Mouse (Mus musculus) retina, adult 2 months (tissue): ENCODE measurements around the gene Slc28a3.

Experiments used
- DNase-seq: peaks from one replicate; pipeline ENCODE4 v3.0.0-alpha.2; 2012; ENCODE audit warnings: low read depth, low spot score

The Slc28a3 gene

DNA sequence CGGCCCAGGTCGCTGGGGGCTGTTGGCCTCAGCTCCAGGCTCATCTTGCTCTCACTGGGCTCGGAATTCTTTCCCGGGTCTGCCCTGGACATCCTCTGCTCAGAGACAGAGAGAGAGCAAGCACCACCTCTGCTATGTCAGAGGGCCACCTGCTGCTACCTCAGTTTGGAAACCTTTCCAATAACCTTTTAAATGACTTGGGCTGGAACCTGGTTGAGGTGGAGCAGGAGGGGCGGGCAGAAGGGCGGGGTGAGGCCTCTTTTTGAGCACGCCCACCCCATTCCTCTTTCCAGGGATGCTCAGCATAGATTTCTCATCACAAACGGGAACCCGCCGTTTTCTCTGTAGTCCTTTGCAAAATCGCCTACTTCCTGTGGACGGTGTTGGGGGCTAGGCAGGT is at the start of gene Slc28a3:
TSS of gene Slc28a3 (minus strand) at position 162 of the 400 bp plus-strand sequence.
- no peak for DNase-seq

DNA sequence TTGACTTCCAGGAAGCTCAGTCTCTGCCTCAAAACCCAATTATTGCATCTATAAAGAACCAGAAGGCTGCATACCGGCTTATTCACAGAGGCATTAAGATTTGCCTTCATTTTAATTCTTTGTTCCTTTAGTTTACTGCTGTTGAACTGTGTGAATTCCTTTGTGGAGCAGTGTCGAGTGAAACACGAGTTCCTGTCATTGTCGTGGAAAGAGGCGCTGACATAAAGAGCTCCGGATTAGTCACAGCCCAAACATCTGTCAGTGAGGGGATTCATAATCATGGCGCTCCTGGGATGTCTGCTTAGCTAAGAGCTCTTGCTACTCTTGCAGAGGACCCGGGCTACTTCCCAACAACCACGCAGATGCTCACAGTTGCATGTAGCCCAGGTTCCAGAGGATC is 47.3 kb upstream of the Slc28a3 start:
- no peak for DNase-seq

DNA sequence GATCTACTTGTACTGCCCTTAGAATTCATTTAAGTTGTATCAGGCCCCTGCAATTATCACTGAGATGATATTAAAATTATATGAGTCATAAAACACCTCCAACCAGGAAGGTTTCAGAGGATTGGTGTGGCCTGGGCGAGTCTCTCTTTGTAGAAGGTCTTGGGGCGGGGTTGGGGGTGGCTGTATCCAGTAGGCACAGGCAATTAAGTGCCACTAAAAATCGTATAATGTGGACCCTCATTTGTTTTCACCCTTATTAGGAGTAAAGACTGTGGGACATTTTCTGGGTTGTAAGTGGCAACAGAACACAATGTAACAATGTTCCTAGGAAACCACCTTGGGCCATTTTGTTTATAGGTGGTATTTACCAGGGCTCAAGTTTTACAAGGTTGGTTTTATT is 46.2 kb upstream of the Slc28a3 start:
- no peak for DNase-seq

DNA sequence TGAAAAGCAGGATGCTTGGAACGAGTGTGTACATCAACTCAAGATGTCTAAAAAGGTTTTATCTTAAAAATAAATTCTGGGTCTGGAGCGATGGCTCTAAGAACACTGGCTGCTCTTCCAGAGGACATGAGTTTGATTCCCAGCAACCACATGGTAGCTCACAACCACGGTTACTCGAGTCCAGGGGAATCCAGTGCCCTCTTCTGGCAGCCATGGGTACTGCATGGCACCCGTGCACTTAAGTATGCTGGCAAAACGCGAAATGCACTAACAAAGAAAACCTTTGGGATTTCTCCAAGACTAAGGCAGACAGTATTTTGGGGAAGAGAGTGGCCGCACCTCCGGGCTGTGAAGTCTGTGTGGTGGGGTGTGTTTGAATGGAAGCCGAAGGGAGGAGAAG is 44.9 kb upstream of the Slc28a3 start:
- no peak for DNase-seq

DNA sequence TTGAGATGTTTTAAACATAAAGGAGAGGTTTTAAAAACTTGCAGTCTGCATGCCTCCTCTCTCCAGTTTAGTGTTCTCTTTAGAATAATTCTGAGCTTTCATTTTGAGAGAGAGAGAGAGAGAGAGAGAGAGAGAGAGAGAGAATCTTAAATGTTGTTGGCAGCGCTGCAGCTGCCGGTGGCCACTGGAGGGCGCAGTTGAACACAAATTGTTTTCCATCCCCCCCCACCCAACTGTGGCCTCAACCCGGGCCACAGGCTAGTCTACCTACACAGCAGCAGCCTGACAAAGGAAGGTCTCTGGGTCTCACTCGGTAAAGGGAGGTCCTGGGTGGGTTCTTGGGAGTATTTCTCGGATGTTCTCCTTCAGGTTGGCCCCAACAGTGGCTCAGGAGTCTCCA is 29.7 kb upstream of the Slc28a3 start:
- DNase-seq, result no peak

DNA sequence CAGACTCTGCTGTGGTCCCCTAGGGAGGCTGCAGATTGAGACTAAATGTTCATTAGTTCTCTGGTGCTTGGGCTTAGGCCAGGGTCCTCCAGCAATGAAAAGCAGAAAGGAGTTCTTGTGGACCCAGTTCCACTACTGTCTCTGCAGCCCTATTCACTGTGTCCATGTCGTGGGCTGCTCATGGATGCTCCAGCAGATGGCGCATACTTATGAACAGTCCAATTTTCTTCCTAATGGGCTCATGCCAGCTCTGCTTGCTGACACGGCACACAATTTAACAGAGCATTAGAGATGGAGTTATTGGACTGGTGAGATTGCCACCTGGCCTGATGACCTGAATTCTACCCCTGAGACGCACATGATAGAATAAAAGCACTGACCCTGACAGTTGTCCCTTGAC is 28.3 kb upstream of the Slc28a3 start:
- no peak for DNase-seq

DNA sequence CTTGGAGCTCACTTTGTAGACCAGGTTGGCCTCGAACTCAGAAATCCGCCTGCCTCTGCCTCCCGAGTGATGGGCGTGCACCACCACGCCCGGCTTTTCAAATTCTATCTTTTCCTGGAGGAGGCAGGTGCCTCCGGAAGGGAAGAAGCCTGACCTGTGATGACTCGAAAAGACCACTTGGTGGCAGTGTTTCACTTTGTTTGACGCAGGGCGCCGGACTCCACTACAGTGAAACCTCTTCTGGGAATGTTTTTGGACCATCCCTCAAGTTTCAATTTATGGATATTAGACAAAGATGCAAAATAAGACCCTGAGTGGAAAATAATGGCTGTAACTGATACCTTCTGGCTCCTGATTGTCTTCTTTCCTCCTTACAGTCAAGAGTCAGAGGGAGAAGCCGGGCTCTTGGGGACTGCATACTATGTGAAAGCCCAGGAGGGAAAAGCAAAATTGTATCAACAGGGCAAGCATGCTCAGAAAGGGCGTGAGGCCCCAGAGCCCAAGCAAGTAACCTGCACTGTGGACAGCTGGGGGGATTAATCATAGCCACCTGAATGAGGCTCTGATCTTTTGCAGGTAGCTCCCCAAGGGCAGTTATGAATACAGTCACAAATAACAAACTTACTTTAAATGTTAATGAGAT is 26.8 kb upstream of the Slc28a3 start:
- peak; percentile 23 for DNase-seq

DNA sequence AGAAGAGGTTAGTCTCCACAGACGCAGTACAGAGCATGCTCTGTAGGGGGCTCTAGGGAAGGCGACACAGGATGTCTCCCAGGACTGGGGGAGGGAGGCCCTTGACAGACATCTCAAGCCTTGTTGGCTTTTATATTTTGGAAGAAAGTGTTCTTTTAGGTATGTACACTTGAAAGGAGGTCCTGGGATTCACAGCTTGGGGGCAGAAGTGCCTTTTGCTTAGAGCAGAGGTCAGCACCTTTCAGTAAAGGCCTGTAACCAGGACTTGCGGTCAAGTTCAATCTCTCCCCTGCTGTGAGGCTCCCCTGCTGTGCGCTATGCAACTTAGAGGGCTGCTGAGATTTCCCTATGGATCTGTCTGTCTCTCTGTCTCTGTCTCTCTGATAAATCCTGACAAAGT is 23.2 kb upstream of the Slc28a3 start:
- DNase-seq, result no peak

DNA sequence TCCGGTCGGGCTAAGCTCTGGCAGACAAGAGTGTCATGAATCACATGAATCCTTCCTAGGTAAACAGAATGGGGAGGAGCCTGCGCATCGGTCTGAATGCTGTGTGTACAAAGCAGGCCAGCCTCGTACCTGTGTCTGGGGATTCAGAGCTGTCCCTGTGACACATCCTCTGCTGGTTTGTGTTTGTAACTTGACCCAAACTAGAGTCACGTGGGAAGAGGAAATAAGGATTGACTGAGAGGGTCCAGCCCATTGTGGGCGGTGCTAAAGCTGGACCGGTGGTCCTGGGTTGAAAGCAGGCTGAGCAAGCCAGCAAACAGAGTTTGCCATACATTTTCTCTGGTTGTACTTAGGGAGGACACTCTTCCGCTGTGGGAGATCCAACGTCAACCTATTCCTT is 20.1 kb upstream of the Slc28a3 start:
- DNase-seq, result no peak

DNA sequence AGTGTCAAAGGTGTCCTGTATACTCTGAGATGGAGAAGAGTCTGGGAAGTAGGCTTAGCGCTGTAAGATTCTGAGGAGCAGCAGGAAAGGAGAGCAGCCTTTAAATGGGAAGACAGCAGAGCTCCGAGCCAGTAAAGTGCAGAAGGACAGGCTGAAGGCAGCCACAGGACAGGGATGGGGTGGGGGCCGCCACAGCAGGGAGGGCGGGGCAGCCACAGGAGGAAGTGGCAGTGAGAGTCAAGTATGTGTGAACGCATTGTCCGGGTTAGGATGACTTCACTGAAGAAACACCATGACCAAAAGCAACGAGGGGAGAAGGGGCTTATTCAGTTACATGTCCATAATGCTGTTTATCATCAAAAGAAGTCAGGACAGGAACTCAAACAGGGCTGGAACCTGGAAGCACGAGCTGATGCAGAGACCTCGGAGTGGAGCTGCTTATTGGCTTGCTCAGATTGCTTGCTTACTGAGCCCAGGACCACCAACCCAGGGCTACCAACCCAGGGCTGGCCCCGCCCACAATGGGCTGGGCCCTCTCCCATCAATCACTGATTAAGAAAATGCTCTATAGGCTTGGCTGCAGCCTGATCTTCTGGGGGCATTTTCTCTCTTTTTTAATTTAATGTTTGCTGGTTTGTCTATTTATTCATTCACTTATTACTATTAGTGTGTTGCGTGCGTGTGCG is 18.8 kb upstream of the Slc28a3 start:
- DNase-seq, result no peak

DNA sequence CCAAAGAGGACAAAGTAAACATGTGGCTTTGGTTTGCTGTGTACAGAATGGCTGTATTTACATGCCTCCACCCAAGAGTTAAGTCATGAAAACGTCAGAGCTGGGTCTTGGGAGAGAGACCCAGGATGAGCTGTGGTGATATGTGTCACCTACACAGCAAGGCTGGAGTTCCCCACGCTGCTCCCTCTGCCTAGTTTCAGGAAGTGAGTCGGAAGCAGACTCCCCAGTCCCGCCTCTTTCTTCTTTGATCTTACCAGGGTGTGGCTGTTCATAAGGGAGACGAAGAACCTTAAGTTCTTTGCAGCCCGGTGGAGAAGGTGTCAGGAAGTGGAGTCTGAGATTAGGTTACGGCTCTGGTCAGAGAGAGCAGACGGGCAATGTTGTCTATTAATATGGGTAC is 12.0 kb upstream of the Slc28a3 start:
- no peak for DNase-seq

DNA sequence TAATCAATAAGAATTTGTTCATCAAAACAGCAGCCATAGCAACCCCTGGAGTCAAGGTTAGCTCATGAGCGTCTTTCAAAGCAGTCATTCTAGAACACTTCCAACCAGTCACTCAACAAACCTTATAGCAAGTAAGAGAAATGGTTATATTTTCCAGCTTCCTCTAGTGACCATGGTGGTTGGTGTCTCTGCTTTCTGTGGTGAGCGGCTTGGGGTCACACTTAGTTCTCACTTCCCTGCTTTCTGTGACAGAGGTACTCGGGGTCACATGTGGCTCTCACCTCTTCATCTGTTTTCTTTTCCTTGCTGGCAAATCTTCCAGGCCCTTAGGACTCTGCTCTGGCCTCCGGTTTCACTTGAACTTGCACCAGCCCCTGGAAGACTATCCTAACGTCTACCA is 8.6 kb upstream of the Slc28a3 start:
- DNase-seq, result no peak

DNA sequence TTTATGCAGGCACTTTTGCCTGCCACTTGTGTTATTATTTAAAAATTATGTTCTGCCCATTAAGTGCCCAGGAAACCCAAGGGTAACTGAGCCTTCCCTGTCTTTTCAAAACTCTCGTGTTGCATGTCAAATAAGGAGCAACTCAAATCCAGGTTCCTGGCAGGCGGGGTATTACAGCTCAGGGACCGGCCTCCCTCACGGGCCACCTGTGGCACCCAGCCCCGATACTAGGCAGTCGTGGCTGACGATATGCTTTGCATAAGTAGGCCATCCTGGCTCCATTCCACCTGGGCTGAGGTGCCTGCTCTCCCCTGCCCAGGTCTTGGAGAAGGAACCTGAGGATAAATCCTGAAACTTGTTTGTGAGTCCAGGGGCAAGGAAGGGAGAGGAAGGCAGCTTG is 618 bp downstream of the Slc28a3 start:
- DNase-seq, result no peak

DNA sequence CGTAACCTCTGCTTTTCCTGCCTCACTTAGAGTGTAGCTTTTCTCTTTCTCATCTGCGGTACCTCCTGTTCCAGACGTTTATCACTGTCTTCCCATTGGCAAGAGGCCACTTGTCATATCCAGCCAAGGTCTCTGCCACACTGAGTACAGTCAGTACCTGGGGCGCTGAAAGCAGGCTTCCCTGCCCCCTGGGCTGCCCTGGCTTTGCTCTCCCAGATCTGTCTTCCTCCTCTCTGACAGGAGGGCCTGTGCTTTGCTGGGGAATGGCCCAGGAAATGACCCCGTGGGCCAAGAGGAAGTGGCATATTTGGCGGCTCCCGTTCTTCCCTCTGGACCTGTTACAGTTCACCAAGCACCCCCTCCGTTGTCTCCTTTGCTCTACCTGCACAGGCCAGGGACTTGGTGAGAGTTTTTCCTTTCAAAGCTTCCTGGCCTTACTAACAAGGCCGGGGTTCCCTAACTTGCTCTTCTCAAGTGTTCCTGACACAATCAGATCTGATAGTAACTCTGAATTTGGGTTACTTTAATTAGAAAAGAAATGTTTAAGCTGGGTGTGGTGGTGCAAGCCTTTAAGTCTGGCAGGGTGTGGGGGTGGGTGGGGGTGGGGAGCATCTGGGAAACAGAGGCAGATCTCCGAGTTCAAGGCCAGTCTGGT is 9.3 kb downstream of the Slc28a3 start:
- DNase-seq, result no peak

DNA sequence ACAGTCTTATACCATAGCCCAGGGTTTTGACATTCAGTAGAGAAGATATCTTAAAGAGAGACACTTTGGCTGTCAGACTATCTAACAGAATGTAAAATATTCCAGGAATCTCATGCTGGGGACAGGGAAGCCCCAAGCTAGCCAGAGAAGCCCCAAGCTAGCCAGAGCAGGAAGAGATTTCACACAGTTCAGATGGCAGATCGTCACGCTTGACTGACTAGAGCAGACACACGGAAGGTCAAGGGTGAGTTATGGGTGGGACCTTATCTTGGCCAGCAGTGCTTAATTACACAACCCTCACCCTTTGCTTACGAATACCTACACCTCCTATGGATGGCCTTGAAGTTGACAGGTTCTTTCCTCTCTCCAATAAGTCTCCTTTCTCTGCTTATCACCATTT is 12.1 kb downstream of the Slc28a3 start:
- DNase-seq, result no peak

DNA sequence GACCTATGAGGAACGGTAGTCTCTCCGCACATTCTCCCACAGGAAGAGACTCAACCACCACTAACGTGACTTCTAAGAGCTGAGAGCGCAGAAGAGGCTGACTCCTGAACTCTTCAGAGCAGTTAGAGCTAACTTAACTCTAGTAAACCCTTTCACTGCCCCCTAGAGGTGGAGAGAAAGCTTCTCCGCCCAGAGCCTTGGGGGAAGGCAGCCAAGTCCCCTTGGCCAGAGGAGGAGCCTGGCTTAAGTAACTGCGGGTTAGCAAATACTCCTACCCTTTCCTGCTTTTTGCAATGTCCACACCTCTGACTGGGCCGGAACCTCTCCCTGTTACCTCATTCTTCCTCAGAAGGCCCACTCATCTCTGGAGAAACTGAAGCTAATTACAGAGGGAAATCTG is 17.5 kb downstream of the Slc28a3 start:
- no peak for DNase-seq

DNA sequence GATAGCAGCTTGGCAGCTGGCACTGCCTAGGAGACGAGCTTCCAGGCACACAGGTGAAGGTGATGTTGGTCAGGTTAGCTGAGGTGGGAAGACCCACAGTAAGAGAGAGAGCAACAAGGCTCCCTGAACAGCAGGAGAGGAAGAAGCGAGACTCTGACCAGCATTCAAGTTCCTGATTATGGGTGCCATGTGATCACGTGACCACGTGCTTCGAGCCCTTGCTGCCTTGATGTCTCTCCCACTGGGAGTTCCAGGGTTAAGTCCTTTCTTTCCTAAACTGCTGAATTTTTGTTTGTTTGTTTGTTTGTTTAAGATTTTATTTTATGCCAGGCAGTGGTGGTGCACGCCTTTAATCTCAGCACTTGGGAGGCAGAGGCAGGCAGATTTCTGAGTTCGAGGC is 18.8 kb downstream of the Slc28a3 start:
- DNase-seq, result no peak

DNA sequence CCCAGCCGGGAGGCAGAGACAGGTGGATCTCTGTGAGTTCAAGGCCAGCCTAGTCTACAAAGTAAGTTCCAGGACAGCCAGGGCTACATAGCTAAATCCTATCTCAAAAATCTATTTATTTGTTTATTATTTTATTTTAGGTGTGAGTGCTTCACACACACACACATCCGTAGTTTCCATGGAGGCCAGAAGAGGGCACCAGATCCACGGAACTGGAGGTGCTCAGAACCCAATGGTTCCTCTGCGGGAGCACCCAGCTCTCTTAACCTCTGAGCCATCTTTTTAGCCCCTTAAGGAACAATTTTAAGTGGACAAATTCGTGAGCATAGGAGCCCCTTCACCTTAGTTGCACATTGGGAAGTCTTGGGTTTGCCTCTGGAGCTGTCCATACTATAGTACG is 20.0 kb downstream of the Slc28a3 start:
- DNase-seq, result no peak

DNA sequence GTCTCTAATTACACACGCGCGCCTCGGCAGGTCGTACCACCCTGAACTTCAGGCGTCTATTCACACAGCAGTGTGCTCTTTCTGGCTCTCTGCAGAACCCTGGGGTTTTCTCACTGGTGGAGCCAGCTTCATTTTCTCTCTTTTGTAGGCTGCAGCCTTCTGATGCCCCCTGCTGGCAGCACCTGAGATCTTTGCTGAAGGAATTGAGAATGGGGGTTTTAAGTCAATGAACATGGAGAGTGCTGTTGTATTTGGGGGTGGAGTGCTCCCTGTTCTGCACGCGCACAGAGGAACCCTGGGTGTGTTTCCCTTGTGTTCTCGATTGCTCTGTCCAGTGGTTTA is 21.2 kb downstream of the Slc28a3 start:
- DNase-seq, result peak; percentile 18

DNA sequence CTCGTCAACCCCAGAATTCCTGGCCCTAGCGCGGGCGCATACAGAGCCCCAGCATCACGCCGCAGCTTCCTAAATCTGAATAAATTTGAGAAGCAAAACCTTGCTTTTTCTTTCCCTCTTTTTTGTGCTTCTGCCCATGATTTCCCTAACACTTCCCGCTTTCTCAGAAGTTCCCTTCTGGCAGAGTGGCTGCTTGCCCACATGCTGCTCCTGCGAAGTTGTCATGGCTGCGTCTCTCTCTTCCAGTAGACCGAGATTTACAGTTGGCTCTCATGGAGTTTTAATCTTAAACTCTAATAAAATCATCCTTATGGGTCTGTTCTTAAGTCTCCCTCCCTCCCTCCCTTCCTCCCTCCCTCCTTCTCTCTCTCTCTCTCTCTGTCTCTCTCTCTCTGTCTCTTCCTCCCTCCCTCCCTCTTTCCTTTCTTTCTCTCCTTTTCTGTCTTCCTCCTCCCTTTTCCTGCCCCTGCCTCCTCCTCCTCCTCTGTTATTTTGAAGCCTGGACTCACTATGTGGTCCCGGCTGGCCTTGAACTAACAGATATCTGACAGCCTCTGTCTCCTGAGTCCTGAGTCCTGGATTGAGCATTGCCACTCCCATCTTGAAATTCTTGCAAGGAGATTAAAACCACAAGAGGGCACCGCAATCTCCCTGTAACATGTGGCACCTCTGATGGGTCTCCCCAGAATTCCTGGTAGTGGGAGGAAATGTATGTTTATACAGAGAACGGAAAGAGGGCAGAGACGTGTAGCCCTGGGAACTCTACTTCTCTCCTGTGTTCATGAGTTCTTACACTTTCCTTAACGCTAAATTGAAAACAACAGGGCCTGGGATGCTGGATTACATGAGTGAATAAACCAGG is 21.8 kb downstream of the Slc28a3 start:
- no peak for DNase-seq

DNA sequence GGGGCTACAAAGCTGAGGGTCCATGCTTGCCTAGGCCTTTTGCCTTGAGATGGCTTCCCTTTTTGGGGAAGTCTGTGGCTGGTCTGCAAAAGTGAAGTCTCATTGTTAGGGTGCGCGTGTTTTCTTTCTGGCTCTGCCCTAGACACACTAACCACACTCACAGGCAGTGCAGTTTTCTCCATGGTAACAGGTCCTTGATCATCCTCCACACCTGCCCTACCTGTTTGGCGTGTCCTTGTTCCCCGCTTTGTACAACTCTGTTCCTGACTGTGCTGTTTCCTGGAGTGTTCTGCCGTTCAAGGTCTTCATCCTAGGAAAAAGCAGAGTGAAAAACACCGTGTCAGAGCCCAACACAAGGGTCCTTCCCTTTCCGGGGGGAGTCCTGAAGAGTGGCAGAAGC is 22.7 kb downstream of the Slc28a3 start:
- DNase-seq, result no peak

DNA sequence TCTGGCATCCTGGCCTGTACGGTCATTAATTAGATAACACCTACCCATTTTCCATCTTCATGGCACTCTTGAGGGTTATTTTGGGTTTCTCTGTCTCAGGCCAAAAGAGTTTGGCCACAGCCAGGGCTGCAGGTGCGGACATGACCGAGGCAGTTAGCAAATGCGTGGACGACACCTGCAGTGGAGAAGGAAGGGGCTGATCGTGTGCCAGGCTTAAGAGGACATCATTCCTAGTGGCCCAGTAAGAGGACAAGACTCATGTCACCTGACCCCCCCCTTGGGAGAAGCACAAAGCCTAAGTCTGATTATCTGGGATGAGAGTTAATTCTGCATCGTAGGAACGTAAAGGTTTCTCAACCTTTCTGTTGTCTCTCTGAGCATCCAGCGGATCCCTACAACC is 44.5 kb downstream of the Slc28a3 start:
- DNase-seq, result no peak
